Mouse (Mus musculus) small intestine, adult 2 months (tissue): ENCODE measurements around the gene Lcorl. TPM values are rescaled to one million over a fixed set of nuclear protein-coding genes. Genes with fewer than 3 reads are reported as not detected.

Experiments used
- H3K27ac ChIP-seq: fragments of 200-500 bp; 2 replicates; pipeline ENCODE4 v1.5.1; 2012; ENCODE audit warnings: low read depth, low read length, control low read depth, inconsistent platforms; ENCODE audit not compliant: insufficient read depth
- H3K27me3 ChIP-seq: fragments of 200-500 bp; 2 replicates; pipeline ENCODE4 v1.6.1; 2012; ENCODE audit warnings: mild to moderate bottlenecking, moderate library complexity, low read length, inconsistent platforms; ENCODE audit not compliant: control insufficient read depth, insufficient read depth
- H3K36me3 ChIP-seq: fragments of 200-500 bp; 2 replicates; pipeline ENCODE4 v1.6.1; 2012; ENCODE audit warnings: mild to moderate bottlenecking, low read length, control low read depth, inconsistent platforms; ENCODE audit not compliant: control insufficient read depth, insufficient read depth
- H3K4me1 ChIP-seq: fragments of 200-500 bp; 2 replicates; pipeline ENCODE4 v1.6.1; 2012; ENCODE audit warnings: low read length, inconsistent platforms, mixed read lengths; ENCODE audit not compliant: control insufficient read depth, insufficient read depth, insufficient read length
- H3K4me3 ChIP-seq: fragments of 200-500 bp; 2 replicates; pipeline ENCODE4 v1.5.1; 2012; ENCODE audit warnings: low read depth, mild to moderate bottlenecking, control low read depth, inconsistent platforms, low read length, moderate library complexity
- CTCF ChIP-seq: fragments of 200-500 bp; IDR thresholded peaks from 2 replicates; pipeline ENCODE4 v1.5.1; 2012; ENCODE audit warnings: low read depth, mild to moderate bottlenecking, control low read depth, inconsistent platforms, low read length, moderate library complexity, mixed read lengths; ENCODE audit not compliant: insufficient replicate concordance, insufficient read length; ENCODE audit errors: extremely low read depth
- POLR2A ChIP-seq: fragments of 200-500 bp; IDR thresholded peaks from 2 replicates; pipeline ENCODE4 v1.6.1; 2012; ENCODE audit warnings: low read depth, mild to moderate bottlenecking, control low read depth, inconsistent platforms, low read length, moderate library complexity
- WGBS: fragments of 180-500 bp; shearing (Covaris S2); methylation state at CpG from one replicate; pipeline ENCODE4 v1.1.7; 2018; 5-methylcytosine and 5-hydroxymethylcytosine counted together
- polyA plus RNA-seq: library from polyadenylated mRNA; depleted of rRNA; stranded (reverse); fragments of >200 nt; gene quantifications from 2 replicates; pipeline ENCODE4 v1.2.3, GENCODE M21; 2012

Lcorl gene
- polyA plus RNA-seq, 1 experiment: 2.2 TPM

GRCm38 (mm10) chr5:45679955-45680354 is 177.5 kb downstream of the Lcorl start:
- peaks cover 3% of the 10 kb centered on the region; the same call in 1 of the 2 replicates for H3K36me3 ChIP-seq
- H3K4me1 ChIP-seq: no peaks in the 10 kb centered on the region
- H3K27me3 ChIP-seq: no peaks in the 10 kb centered on the region
- no peak overlapping the region for H3K4me3 ChIP-seq
- TF ChIP-seq CTCF (no peak), POLR2A (no peak)
- H3K27ac ChIP-seq: no peak overlapping the region

- peaks cover 2% of the 10 kb centered on the region; the same call in 1 of the 2 replicates for H3K36me3 ChIP-seq
- H3K4me3 ChIP-seq: no peak overlapping the region
- H3K27me3 ChIP-seq: no peaks in the 10 kb centered on the region
- H3K27ac ChIP-seq: no peak overlapping the region
- WGBS: 74% methylated on average over 4 of the region's 4 CpGs
- no peaks in the 10 kb centered on the region for H3K4me1 ChIP-seq
- TF ChIP-seq CTCF (no peak), POLR2A (no peak)
Observed at GRCm38 (mm10) chr5:45677639-45678038, 179.8 kb downstream of the Lcorl start.

- Histone ChIP-seq H3K27me3 (no peaks in the 10 kb centered on the region), H3K4me3 (no peak overlapping the region), H3K36me3 (0 out of 2 replicates have a peak, but pooled peaks cover 2% of the 10 kb centered on the region), H3K27ac (no peak overlapping the region), H3K4me1 (no peaks in the 10 kb centered on the region)
- no peak for TF ChIP-seq POLR2A
- TF ChIP-seq CTCF: no peak
- 91% methylated on average over 1 of the region's 1 CpGs for WGBS
Observed at GRCm38 (mm10) chr5:45675032-45675431, 182.4 kb downstream of the Lcorl start.

- no peaks in the 10 kb centered on the region for H3K27me3 ChIP-seq
- H3K4me3 ChIP-seq: no peak overlapping the region
- TF ChIP-seq CTCF: no peak
- TF ChIP-seq POLR2A: no peak
- 36% methylated on average over 5 of the region's 5 CpGs for WGBS
- H3K36me3 ChIP-seq: 0 out of 2 replicates have a peak, but pooled peaks cover 2% of the 10 kb centered on the region
- peaks cover 4% of the 10 kb centered on the region; the same call in 1 of the 2 replicates for H3K4me1 ChIP-seq
- no peak overlapping the region for H3K27ac ChIP-seq
Observed at GRCm38 (mm10) chr5:45670894-45671494, 186.4 kb downstream of the Lcorl start.

GRCm38 (mm10) chr5:45670280-45670670 is 187.1 kb downstream of the Lcorl start:
- no peak overlapping the region for H3K27ac ChIP-seq
- TF ChIP-seq POLR2A: no peak
- no peak for TF ChIP-seq CTCF
- H3K4me1 ChIP-seq: peaks cover 4% of the 10 kb centered on the region; the same call in 1 of the 2 replicates
- H3K27me3 ChIP-seq: no peaks in the 10 kb centered on the region
- WGBS: under 1% methylated on average over 13 of the region's 13 CpGs
- peak overlapping the region; percentile 89 for H3K4me3 ChIP-seq
- H3K36me3 ChIP-seq: no peaks in the 10 kb centered on the region

- Histone ChIP-seq H3K4me3 (peak within 1 kb of the TSS; percentile 89), H3K27ac (peak within 1 kb of the TSS; percentile 34; the same call in 1 of the 2 replicates), H3K36me3 (no peaks in the 10 kb centered on the region), H3K4me1 (peaks cover 4% of the 10 kb centered on the region; the same call in 1 of the 2 replicates), H3K27me3 (no peaks in the 10 kb centered on the region)
- under 1% methylated on average over 66 of the region's 66 CpGs for WGBS
- no peak for TF ChIP-seq CTCF
- TF ChIP-seq POLR2A: peak; percentile 44; the same call in 1 of the 2 replicates
Observed at GRCm38 (mm10) chr5:45669598-45670279, 187.7 kb downstream of the Lcorl start, which contains the start of gene Ncapg. Ncapg (plus strand) TSS chr5:45669919.

- no peaks in the 10 kb centered on the region for H3K27me3 ChIP-seq
- H3K4me1 ChIP-seq: peaks cover 4% of the 10 kb centered on the region; the same call in 1 of the 2 replicates
- peak overlapping the region; percentile 34; the same call in 1 of the 2 replicates for H3K27ac ChIP-seq
- no peaks in the 10 kb centered on the region for H3K36me3 ChIP-seq
- peak overlapping the region; percentile 89 for H3K4me3 ChIP-seq
- TF ChIP-seq POLR2A (no peak; the same call in 1 of the 2 replicates), CTCF (no peak)
- under 1% methylated on average over 27 of the region's 27 CpGs for WGBS
Observed at GRCm38 (mm10) chr5:45669234-45669597, 188.2 kb downstream of the Lcorl start.
